Mouse (Mus musculus): ENCODE data around the gene Nog. TPM values are rescaled to one million over a fixed set of nuclear protein-coding genes. Genes with fewer than 3 reads are reported as not detected.

Nog gene
- polyA plus RNA-seq, 1 experiment from 2014 or later: 1.1 TPM

DNA sequence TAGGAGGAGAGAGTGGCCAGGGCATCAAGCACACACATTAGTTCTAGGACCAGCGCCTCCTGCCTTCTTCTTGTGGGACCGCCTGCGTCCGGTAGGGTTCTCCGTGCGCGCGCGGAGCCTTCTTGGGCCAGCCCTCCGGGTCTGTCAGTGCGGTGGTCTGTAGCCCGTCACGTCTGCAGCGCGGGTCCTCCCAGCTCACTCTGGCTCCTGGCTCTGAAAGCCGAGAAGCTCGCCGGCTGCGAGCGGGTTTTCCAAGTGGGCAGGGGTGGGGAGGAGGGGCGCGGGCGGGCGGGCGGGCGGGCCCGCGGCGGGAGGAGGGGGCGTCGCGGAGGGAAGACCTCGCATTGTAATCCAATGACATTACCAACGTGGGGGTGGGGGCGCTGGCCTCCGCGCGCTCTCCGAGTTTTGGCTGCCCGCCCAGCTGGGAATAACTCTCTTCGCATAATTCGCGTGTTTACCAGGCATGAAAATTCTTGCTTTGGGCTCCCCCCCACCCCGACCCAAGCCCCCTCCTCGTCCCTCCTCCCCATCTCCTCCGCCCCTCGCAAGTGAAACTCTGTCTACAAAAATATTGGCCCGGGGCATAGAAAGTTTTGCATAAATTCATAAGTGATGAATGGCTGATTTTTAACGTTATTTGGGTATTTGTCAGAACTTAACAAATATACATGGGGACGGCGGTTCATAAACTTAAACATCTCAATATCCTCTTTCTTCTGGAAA, 3.7 kb downstream of the Nog start:
- no peaks in the 10 kb centered on the region for H3K9me3 ChIP-seq (replicated peaks; ENCODE audit: control insufficient read depth, low read length)
- H3K4me2 ChIP-seq (ENCODE audit: low read depth, low read length): peak overlapping the region; percentile 74
- H3K27me3 ChIP-seq (ENCODE audit: control insufficient read depth, insufficient read depth, low read length): peaks cover 21% of the 10 kb centered on the region
- 0 out of 2 replicates have a peak overlapping the region, but pooled peaks have one; percentile 14 for H3K27ac ChIP-seq (ENCODE audit: low read length)
- peaks cover 13% of the 10 kb centered on the region for H3K4me1 ChIP-seq (ENCODE audit: control insufficient read depth, insufficient read depth, low read length)
- peak overlapping the region; percentile 53 for H3K9ac ChIP-seq (ENCODE audit: low read length)
- under 1% methylated on average over 39 of the region's 51 CpGs for WGBS
- peak; percentile 63 for ATAC-seq (ENCODE audit: insufficient read depth, low FRiP score)
- H3K4me3 ChIP-seq (replicated peaks; ENCODE audit: low read length): peak overlapping the region; percentile 48
- H3K36me3 ChIP-seq (ENCODE audit: control insufficient read depth, insufficient read depth, low read length): no peaks in the 10 kb centered on the region

DNA sequence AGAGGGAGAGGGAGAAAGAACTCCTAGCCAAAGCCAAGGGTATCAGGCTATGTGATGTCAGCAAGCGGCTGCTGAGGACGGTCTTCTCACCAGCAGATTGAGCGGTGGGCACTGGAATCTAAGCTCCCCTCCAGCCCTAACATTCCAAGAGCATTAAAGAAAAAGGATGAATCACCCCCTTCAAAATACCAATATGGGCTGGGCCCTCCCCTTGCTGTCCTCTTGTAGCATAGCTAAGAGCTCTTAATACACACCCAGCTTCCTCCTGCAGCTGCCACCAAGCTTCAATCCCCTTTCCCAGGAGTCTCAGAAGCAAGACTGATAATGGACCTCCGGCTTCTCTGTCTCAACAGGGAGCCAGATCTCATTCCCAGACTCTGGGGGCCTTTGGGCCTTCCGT, 4.6 kb downstream of the Nog start:
- Histone ChIP-seq H3K4me3 (replicated peaks; ENCODE audit: low read length) (0 out of 2 replicates have a peak overlapping the region, but pooled peaks have one; percentile 48), H3K36me3 (ENCODE audit: control insufficient read depth, insufficient read depth, low read length) (no peaks in the 10 kb centered on the region), H3K9ac (ENCODE audit: low read length) (peak overlapping the region; percentile 53; the same call in 1 of the 2 replicates), H3K27me3 (ENCODE audit: control insufficient read depth, insufficient read depth, low read length) (peaks cover 21% of the 10 kb centered on the region), H3K27ac (ENCODE audit: low read length) (no peak overlapping the region), H3K9me3 (replicated peaks; ENCODE audit: control insufficient read depth, low read length) (no peaks in the 10 kb centered on the region), H3K4me2 (ENCODE audit: low read depth, low read length) (peak overlapping the region; percentile 74; the same call in 1 of the 2 replicates), H3K4me1 (ENCODE audit: control insufficient read depth, insufficient read depth, low read length) (peaks cover 13% of the 10 kb centered on the region)
- 40% methylated on average over 5 of the region's 5 CpGs for WGBS
- no peak for ATAC-seq (ENCODE audit: insufficient read depth, low FRiP score)

DNA sequence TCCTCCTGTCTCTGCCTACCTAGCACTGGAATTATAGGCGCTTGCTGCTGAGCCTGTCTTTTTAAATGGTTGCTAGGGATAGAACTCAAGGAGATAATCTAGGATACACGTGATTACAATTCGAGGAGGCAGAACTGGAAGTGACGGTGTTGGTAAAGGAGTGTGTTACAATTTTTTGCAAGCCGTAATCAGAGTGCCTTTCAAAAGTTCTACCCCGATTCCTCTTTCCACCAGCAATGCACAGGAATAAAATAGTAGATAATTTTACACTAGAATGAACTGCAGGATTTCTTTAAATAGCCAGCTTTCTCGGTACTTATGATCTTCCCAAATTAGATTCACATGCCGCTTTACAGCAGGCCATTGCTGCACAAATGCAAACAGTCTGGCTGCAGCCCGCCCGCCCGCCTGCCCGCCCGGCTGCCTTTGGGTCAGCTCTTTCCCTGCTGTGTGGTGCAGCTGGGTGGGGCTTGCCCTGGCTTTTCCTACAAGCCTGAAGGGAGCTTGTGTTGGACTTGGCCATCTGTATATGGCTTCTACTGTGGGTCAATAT, 32.2 kb downstream of the Nog start:
- no peak for ATAC-seq (ENCODE audit: insufficient read depth, low FRiP score)
- Histone ChIP-seq H3K27ac (ENCODE audit: low read length) (no peak overlapping the region), H3K9me3 (replicated peaks; ENCODE audit: control insufficient read depth, low read length) (no peaks in the 10 kb centered on the region), H3K27me3 (ENCODE audit: control insufficient read depth, insufficient read depth, low read length) (no peaks in the 10 kb centered on the region), H3K9ac (ENCODE audit: low read length) (no peak overlapping the region), H3K36me3 (ENCODE audit: control insufficient read depth, insufficient read depth, low read length) (no peaks in the 10 kb centered on the region), H3K4me2 (ENCODE audit: low read depth, low read length) (no peak overlapping the region), H3K4me1 (ENCODE audit: control insufficient read depth, insufficient read depth, low read length) (no peaks in the 10 kb centered on the region), H3K4me3 (replicated peaks; ENCODE audit: low read length) (no peak overlapping the region)
- WGBS: 80% methylated on average over 13 of the region's 13 CpGs

DNA sequence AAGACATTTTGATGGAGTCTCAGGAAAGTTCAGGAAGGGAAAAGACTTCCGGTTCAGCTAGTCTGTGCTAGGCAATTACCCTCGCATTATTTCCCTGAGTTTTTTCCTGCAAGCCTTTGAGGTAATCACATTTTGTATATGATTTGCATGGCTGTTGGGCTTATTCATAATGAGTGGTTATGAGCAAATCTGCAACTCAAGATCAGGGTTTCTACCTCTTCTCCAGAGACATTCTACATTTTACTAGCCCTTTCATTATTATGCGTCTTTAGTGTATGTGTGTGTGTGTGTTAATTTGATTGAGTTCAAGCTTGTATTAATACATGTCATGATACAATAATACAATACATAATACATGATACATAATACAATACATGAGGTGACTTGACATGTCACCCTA, 34.6 kb downstream of the Nog start:
- 86% methylated on average over 3 of the region's 3 CpGs for WGBS
- Histone ChIP-seq H3K27me3 (ENCODE audit: control insufficient read depth, insufficient read depth, low read length) (no peaks in the 10 kb centered on the region), H3K36me3 (ENCODE audit: control insufficient read depth, insufficient read depth, low read length) (no peaks in the 10 kb centered on the region), H3K4me1 (ENCODE audit: control insufficient read depth, insufficient read depth, low read length) (peaks cover 4% of the 10 kb centered on the region), H3K27ac (ENCODE audit: low read length) (no peak overlapping the region), H3K9me3 (replicated peaks; ENCODE audit: control insufficient read depth, low read length) (no peaks in the 10 kb centered on the region), H3K9ac (ENCODE audit: low read length) (no peak overlapping the region), H3K4me3 (replicated peaks; ENCODE audit: low read length) (no peak overlapping the region), H3K4me2 (ENCODE audit: low read depth, low read length) (no peak overlapping the region)
- ATAC-seq (ENCODE audit: insufficient read depth, low FRiP score): no peak

DNA sequence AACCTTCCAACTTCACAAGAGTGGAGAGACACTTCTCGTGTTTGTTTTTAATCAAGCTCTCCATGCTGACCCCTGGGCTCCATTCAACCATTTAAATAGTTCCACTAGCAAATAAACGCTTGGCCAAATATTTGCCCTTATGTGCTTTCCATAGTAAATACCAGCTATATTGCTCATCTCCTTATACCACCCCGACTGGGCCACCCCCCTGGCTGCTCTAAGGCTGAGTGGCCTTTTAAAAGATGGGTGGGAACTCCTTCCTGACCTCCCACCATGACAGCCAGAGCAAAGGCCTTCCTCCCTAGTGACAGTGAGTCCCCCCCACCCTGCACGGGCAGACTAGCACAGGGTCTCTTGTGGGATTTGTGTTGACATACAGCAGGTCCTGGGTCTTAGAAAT, 37.1 kb downstream of the Nog start:
- H3K4me2 ChIP-seq (ENCODE audit: low read depth, low read length): no peak overlapping the region
- WGBS: 32% methylated on average over 4 of the region's 4 CpGs
- H3K4me1 ChIP-seq (ENCODE audit: control insufficient read depth, insufficient read depth, low read length): peaks cover 4% of the 10 kb centered on the region
- H3K4me3 ChIP-seq (replicated peaks; ENCODE audit: low read length): no peak overlapping the region
- ATAC-seq (ENCODE audit: insufficient read depth, low FRiP score): no peak
- no peaks in the 10 kb centered on the region for H3K36me3 ChIP-seq (ENCODE audit: control insufficient read depth, insufficient read depth, low read length)
- no peaks in the 10 kb centered on the region for H3K27me3 ChIP-seq (ENCODE audit: control insufficient read depth, insufficient read depth, low read length)
- no peak overlapping the region for H3K27ac ChIP-seq (ENCODE audit: low read length)
- no peaks in the 10 kb centered on the region for H3K9me3 ChIP-seq (replicated peaks; ENCODE audit: control insufficient read depth, low read length)
- H3K9ac ChIP-seq (ENCODE audit: low read length): no peak overlapping the region

DNA sequence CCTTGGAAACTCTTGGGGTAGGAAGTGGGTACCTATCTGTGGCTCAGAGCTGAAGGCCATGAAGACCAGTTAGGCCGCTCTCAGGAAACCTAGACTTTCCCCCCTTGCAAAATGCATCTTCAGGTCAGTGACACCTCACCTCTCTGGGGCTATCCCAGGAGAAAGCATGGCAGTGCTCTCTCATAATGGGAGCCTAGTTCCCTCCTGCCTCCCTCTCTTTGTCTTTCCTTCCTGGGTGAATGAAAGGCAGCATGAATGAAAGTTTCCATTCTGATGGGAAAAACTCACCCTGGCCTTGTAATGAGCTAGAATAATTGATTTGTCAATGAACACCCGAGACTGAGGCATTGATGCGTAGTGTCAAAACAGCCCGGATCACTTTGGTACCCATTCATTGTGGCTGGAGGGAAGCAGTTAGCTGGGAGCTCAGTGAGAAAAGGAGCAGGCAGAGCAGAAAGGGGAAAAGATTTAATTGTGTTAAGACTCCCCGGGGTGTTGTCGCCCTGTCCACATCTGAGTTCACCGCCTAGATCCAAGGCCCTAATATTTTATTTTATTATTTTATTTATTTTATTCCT, 42.7 kb downstream of the Nog start:
- Histone ChIP-seq H3K9ac (ENCODE audit: low read length) (no peak overlapping the region), H3K4me2 (ENCODE audit: low read depth, low read length) (no peak overlapping the region), H3K27ac (ENCODE audit: low read length) (no peak overlapping the region), H3K9me3 (replicated peaks; ENCODE audit: control insufficient read depth, low read length) (no peaks in the 10 kb centered on the region), H3K4me1 (ENCODE audit: control insufficient read depth, insufficient read depth, low read length) (peaks cover 4% of the 10 kb centered on the region), H3K4me3 (replicated peaks; ENCODE audit: low read length) (no peak overlapping the region), H3K36me3 (ENCODE audit: control insufficient read depth, insufficient read depth, low read length) (no peaks in the 10 kb centered on the region), H3K27me3 (ENCODE audit: control insufficient read depth, insufficient read depth, low read length) (no peaks in the 10 kb centered on the region)
- ATAC-seq (ENCODE audit: insufficient read depth, low FRiP score): no peak
- WGBS: 84% methylated on average over 7 of the region's 7 CpGs

DNA sequence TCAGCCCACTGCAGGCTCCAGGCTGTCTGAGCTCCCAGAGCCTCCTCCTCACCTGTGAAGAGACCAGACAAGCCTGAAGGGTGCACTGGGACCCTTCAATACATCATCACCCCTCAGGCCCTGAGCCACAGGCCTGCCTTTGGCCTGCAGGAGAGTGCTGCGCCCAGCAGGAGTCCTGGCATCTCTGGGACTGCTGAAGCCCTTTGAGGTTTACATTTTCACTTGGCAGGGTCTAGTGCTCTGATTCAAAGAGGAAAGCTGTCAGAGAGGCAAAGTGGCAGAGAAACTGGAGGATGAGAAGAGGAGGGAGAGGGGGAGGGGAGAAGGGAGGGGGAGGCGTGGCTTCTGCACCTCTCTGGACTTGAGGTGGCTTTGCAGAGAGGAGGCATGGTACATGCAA, 44.2 kb downstream of the Nog start:
- Histone ChIP-seq H3K9ac (ENCODE audit: low read length) (no peak overlapping the region), H3K4me2 (ENCODE audit: low read depth, low read length) (no peak overlapping the region), H3K27me3 (ENCODE audit: control insufficient read depth, insufficient read depth, low read length) (no peaks in the 10 kb centered on the region), H3K4me3 (replicated peaks; ENCODE audit: low read length) (no peak overlapping the region), H3K27ac (ENCODE audit: low read length) (no peak overlapping the region), H3K9me3 (replicated peaks; ENCODE audit: control insufficient read depth, low read length) (no peaks in the 10 kb centered on the region), H3K4me1 (ENCODE audit: control insufficient read depth, insufficient read depth, low read length) (no peaks in the 10 kb centered on the region), H3K36me3 (ENCODE audit: control insufficient read depth, insufficient read depth, low read length) (no peaks in the 10 kb centered on the region)
- no peak for ATAC-seq (ENCODE audit: insufficient read depth, low FRiP score)
- WGBS: 73% methylated on average over 2 of the region's 2 CpGs

DNA sequence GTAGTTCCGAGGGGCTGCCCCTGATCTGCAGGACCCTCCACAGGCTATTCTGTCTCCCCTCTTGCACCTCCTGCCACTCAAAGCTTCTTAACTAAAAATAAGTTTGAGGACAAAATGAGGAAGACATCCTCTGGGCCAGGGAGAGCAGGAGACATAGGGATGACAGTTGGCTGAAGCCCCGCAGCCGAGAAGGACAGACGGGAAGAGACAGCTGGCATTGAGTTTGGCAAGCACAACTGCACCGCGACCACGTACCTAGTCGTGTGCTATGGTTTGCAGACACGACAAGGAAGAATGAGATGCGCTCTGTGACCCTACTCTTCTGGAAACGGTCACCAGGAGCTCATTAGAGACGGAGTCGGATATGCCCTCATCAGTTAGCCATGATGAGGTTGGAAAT, 48.2 kb downstream of the Nog start:
- no peaks in the 10 kb centered on the region for H3K27me3 ChIP-seq (ENCODE audit: control insufficient read depth, insufficient read depth, low read length)
- no peak overlapping the region for H3K4me2 ChIP-seq (ENCODE audit: low read depth, low read length)
- WGBS: 84% methylated on average over 13 of the region's 13 CpGs
- H3K36me3 ChIP-seq (ENCODE audit: control insufficient read depth, insufficient read depth, low read length): no peaks in the 10 kb centered on the region
- H3K4me3 ChIP-seq (replicated peaks; ENCODE audit: low read length): no peak overlapping the region
- H3K9ac ChIP-seq (ENCODE audit: low read length): no peak overlapping the region
- no peak overlapping the region for H3K27ac ChIP-seq (ENCODE audit: low read length)
- no peak for ATAC-seq (ENCODE audit: insufficient read depth, low FRiP score)
- H3K4me1 ChIP-seq (ENCODE audit: control insufficient read depth, insufficient read depth, low read length): no peaks in the 10 kb centered on the region
- no peaks in the 10 kb centered on the region for H3K9me3 ChIP-seq (replicated peaks; ENCODE audit: control insufficient read depth, low read length)
